Mouse (Mus musculus) forebrain, embryonic 13.5 days (tissue): ENCODE measurements around the gene Zfp513. TPM values are rescaled to one million over a fixed set of nuclear protein-coding genes. Genes with fewer than 3 reads are reported as not detected.
A peak's percentile ranks its signal among the peaks of the same experiment; 100 is the strongest.

Experiments used
- ATAC-seq: fragments of 200-750 bp; cut with Nextera tagmentation; 2 replicates; pipeline ENCODE4 v1.8.0; 2017
- H3K27ac ChIP-seq: fragments of 300-500 bp; sonication (generic); 2 replicates; pipeline ENCODE4 v1.5.1; 2015; ENCODE audit warnings: inconsistent platforms, mild to moderate bottlenecking, moderate library complexity
- H3K27me3 ChIP-seq: fragments of 300-500 bp; sonication (generic); 2 replicates; pipeline ENCODE4 v1.6.1; 2015; ENCODE audit warnings: mild to moderate bottlenecking, inconsistent platforms
- H3K36me3 ChIP-seq: fragments of 300-500 bp; sonication (generic); 2 replicates; pipeline ENCODE4 v1.6.1; 2015; ENCODE audit warnings: mild to moderate bottlenecking, inconsistent platforms; ENCODE audit not compliant: poor library complexity, severe bottlenecking
- H3K4me1 ChIP-seq: fragments of 300-500 bp; sonication (generic); 2 replicates; pipeline ENCODE4 v1.6.1; 2015; ENCODE audit warnings: inconsistent platforms
- H3K4me2 ChIP-seq: fragments of 300-500 bp; sonication (generic); 2 replicates; pipeline ENCODE4 v1.6.1; 2015; ENCODE audit warnings: inconsistent platforms, mild to moderate bottlenecking, moderate library complexity
- H3K4me3 ChIP-seq: fragments of 300-500 bp; sonication (generic); 2 replicates; pipeline ENCODE4 v1.5.1; 2015; ENCODE audit warnings: mild to moderate bottlenecking, inconsistent platforms
- H3K9ac ChIP-seq: fragments of 300-500 bp; sonication (generic); 2 replicates; pipeline ENCODE4 v1.6.1; 2015; ENCODE audit warnings: mild to moderate bottlenecking, inconsistent platforms
- H3K9me3 ChIP-seq: fragments of 300-500 bp; sonication (generic); replicated peaks from 2 replicates; pipeline ENCODE4 v1.6.1; 2016; ENCODE audit warnings: inconsistent platforms
- WGBS: fragments of 180-500 bp; shearing (Covaris S2); methylation state at CpG from one replicate; pipeline ENCODE4 v1.1.7; 2015; 5-methylcytosine and 5-hydroxymethylcytosine counted together
- polyA plus RNA-seq: library from polyadenylated mRNA; unstranded; fragments of >200 nt; fragmentation: Nextera tagmentation; extraction: Ambion mirVana; gene quantifications from 2 replicates; pipeline ENCODE4 v1.2.1, GENCODE M21; 2015

Zfp513 gene
- polyA plus RNA-seq, 1 experiment from 2014 or later: 13.3 TPM

DNA sequence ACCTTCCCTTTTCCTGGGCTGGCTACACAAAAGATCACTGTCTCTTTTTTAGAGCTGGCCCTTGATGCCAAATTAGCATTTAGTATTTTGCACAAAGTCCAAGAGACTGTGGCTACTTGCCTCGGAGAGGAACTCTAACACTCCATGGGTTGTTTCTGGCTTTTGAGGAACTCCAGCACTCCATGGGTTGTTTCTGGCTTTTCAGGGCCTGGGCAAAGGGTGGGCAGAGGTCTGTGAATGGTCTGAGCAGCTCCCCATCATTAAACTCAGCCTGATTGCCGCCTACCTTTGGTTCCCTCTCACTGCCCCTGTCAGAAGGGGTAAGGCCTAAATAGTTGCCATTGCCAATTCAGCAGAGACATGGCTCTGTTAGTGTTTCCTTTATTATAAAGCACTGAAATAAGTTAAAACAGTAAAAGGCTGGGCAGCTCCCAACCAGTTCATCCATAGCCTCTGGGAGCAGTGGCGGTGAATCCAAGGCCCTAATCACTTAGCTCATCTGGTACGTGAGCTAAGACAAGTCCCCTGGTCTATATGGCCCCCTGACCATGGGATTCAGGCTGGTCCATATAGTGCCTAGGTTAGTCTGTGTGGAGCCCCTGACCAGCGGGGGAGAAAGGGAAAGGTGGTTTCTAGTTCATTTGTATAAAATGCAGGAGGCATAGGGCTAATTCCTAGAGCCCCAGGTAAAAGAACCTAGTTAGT, 3.3 kb downstream of the Zfp513 start:
- peaks cover 75% of the 10 kb centered on the region for H3K36me3 ChIP-seq
- H3K4me3 ChIP-seq: no peak overlapping the region
- H3K27me3 ChIP-seq: no peaks in the 10 kb centered on the region
- H3K4me1 ChIP-seq: peaks cover 34% of the 10 kb centered on the region
- H3K4me2 ChIP-seq: no peak overlapping the region
- H3K9me3 ChIP-seq: peaks cover 5% of the 10 kb centered on the region
- 84% methylated on average over 5 of the region's 5 CpGs for WGBS
- ATAC-seq: no peak
- H3K9ac ChIP-seq: no peak overlapping the region
- H3K27ac ChIP-seq: no peak overlapping the region

DNA sequence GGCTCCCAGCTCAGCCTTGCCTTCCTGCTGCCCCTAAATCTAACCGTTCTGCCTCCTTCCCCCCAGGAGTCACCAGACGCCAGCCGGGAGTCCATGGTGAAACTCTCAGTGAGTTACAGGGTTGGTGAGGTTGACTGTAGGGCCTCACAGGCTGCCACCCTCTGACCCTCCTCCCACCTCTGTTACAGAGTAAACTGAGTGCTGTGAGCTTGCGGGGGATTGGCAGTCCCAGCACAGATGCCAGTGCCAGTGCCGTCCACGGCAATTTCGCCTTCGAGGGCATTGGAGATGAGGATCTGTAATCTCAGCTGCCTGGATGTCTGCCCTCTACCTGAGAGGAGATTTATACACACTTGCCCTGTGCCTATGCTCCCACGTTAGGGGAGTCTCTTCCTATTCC, 3.9 kb downstream of the Zfp513 start:
- H3K27me3 ChIP-seq: no peaks in the 10 kb centered on the region
- H3K4me2 ChIP-seq: no peak overlapping the region
- H3K9ac ChIP-seq: no peak overlapping the region
- 90% methylated on average over 9 of the region's 9 CpGs for WGBS
- peaks cover 35% of the 10 kb centered on the region for H3K4me1 ChIP-seq
- ATAC-seq: no peak
- H3K4me3 ChIP-seq: no peak overlapping the region
- H3K9me3 ChIP-seq: peaks cover 5% of the 10 kb centered on the region
- no peak overlapping the region for H3K27ac ChIP-seq
- peaks cover 69% of the 10 kb centered on the region for H3K36me3 ChIP-seq

DNA sequence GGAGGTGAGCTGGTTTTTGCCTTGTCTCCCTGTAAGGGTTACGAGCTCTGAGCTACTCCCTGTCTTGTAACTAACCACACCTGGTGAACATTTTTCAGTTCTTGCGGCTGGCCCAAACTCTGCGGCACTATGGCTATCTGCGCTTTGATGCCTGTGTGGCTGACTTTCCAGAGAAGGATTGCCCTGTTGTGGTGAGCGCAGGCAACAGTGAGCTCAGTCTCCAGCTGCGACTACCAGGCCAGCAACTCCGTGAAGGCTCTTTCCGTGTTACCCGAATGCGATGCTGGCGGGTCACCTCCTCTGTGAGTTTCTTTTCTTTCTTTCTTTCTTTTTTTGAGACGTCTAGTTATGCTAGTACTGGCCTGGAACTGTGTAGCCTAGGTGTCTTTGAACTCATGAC, 5.0 kb downstream of the Zfp513 start:
- no peak overlapping the region for H3K4me2 ChIP-seq
- H3K9me3 ChIP-seq: peaks cover 5% of the 10 kb centered on the region
- H3K27ac ChIP-seq: no peak overlapping the region
- ATAC-seq: no peak
- H3K4me1 ChIP-seq: peaks cover 32% of the 10 kb centered on the region
- peaks cover 63% of the 10 kb centered on the region for H3K36me3 ChIP-seq
- 94% methylated on average over 12 of the region's 12 CpGs for WGBS
- H3K4me3 ChIP-seq: no peak overlapping the region
- H3K9ac ChIP-seq: no peak overlapping the region
- no peaks in the 10 kb centered on the region for H3K27me3 ChIP-seq

DNA sequence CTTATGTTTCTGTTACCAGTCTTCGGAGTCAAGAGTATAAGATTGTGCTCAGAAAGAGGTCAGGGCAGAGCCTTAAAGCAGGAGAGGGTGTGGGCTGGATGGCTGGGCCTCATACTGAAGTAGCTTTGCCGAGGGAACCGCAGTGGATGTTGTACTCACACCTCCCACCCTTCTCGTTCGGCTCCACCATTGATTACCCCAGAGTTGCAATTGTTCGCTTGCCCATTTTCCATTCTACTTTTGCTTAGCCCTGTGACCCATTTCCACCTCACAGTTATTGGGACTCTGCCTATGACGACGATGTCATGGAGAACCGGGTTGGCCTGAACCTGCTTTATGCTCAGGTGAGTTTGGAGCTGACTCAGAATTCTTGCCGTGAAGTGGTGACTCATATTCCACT, 5.9 kb downstream of the Zfp513 start:
- Histone ChIP-seq H3K4me2 (no peak overlapping the region), H3K27ac (no peak overlapping the region), H3K4me3 (no peak overlapping the region), H3K36me3 (peaks cover 67% of the 10 kb centered on the region), H3K9me3 (peaks cover 5% of the 10 kb centered on the region), H3K4me1 (peaks cover 37% of the 10 kb centered on the region), H3K27me3 (no peaks in the 10 kb centered on the region), H3K9ac (no peak overlapping the region)
- 94% methylated on average over 10 of the region's 10 CpGs for WGBS
- no peak for ATAC-seq

DNA sequence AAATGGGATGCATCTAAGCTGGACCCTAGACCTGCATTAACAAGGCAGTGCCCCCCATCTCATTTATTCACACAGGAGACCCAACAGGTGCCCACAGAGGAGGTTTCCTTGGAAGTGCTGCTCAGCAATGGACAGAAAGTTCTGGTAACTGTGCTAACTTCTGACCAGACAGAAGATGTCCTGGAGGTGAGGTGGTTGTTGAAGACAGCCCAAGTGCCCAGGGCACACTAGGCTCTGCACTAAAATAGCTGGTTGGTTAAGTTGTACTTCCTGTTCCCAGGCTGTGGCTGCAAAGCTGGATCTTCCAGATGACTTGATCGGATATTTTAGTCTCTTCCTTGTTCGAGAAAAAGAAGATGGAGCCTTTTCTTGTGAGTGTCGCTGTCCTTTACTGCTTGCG, 6.4 kb downstream of the Zfp513 start:
- H3K36me3 ChIP-seq: peaks cover 72% of the 10 kb centered on the region
- WGBS: 92% methylated on average over 4 of the region's 4 CpGs
- no peak overlapping the region for H3K4me2 ChIP-seq
- H3K4me3 ChIP-seq: no peak overlapping the region
- no peak overlapping the region for H3K9ac ChIP-seq
- no peaks in the 10 kb centered on the region for H3K27me3 ChIP-seq
- H3K4me1 ChIP-seq: peaks cover 32% of the 10 kb centered on the region
- H3K9me3 ChIP-seq: peaks cover 5% of the 10 kb centered on the region
- H3K27ac ChIP-seq: no peak overlapping the region
- no peak for ATAC-seq

DNA sequence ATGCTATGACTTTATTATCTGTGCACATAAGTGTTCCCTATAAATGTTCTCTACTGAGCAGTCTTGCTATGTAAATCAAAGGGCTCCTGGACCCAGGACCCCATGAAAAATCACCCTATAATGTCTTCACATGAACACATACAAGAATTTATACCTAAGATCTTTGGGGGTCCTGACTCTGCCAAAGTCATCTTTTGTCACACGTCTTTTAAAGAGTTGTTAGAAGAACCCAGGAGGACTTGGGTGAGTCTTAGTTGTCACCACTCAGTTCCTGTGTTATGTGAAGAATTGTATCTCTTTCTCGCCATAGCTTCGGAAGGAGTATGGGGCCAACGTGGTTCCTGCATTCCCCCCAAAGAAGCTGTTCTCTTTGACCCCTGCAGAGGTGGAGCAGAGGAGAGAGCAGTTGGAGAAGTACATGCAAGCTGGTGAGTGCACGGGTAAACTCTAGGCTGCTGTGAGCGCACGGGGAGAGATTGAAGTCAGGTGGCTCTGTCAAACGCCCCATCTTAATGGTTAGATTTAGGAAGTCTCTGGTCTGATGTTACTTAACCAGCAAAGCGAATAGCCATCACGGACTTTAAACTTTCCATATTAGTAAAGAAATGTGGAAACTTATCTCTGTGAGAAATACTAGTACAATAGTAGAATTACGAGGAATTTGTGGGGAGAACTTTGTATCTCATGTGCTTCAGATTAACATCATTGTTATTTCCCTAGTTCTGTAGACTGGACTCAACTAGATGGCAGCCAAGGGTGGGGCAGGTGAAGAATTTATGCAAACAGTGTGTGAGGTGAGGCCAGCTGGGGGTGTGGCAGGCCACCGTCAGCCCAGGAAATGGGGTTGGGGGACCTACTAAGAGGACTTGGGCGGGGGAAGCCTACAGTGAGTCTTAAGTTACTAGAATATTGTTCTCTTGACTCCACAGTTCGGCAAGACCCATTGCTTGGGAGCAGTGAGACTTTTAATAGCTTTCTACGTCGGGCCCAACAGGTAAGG, 7.3 kb downstream of the Zfp513 start:
- peak overlapping the region; percentile 83; the same call in 1 of the 2 replicates for H3K4me3 ChIP-seq
- WGBS: 92% methylated on average over 16 of the region's 16 CpGs
- no peaks in the 10 kb centered on the region for H3K9me3 ChIP-seq
- ATAC-seq: no peak
- H3K27me3 ChIP-seq: no peaks in the 10 kb centered on the region
- H3K4me1 ChIP-seq: peaks cover 24% of the 10 kb centered on the region
- no peak overlapping the region for H3K9ac ChIP-seq
- peak overlapping the region; percentile 95; the same call in 1 of the 2 replicates for H3K4me2 ChIP-seq
- no peak overlapping the region for H3K27ac ChIP-seq
- peaks cover 72% of the 10 kb centered on the region for H3K36me3 ChIP-seq

DNA sequence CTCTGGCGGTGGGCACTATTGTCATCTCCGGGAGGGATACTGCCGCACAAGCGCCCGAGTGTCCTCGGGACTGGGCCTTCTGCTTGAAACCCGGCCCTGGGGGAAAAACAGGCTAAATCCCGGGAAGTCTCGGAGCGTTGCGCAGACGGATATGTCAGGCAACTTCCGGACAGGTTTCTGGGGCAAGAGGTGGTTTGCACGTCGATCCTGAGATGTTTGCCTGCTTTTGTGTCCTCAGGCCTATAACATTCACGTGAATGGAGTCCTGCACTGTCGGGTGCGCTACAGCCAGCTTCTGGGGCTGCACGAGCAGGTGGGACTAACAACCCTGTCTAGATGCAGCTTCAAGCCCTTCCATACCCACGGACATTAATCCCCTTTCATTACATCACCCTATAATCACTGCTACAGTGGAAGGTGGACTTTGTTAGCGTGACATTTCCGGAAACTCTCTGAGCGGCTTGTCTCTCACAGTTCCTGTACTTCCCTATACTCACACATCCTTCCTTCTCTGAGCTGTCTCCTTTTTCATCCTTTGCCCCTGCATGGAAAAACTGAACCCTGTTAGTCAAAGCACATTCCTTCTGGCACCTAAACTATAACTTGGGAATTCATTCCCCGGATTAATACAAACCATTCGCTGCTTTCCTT, 8.3 kb downstream of the Zfp513 start:
- Histone ChIP-seq H3K4me1 (peaks cover 24% of the 10 kb centered on the region), H3K36me3 (peaks cover 72% of the 10 kb centered on the region), H3K9ac (peak overlapping the region; percentile 90), H3K27me3 (no peaks in the 10 kb centered on the region), H3K4me3 (peak overlapping the region; percentile 83), H3K4me2 (peak overlapping the region; percentile 95), H3K9me3 (no peaks in the 10 kb centered on the region), H3K27ac (peak overlapping the region; percentile 63)
- ATAC-seq: no peak
- 14% methylated on average over 25 of the region's 25 CpGs for WGBS

DNA sequence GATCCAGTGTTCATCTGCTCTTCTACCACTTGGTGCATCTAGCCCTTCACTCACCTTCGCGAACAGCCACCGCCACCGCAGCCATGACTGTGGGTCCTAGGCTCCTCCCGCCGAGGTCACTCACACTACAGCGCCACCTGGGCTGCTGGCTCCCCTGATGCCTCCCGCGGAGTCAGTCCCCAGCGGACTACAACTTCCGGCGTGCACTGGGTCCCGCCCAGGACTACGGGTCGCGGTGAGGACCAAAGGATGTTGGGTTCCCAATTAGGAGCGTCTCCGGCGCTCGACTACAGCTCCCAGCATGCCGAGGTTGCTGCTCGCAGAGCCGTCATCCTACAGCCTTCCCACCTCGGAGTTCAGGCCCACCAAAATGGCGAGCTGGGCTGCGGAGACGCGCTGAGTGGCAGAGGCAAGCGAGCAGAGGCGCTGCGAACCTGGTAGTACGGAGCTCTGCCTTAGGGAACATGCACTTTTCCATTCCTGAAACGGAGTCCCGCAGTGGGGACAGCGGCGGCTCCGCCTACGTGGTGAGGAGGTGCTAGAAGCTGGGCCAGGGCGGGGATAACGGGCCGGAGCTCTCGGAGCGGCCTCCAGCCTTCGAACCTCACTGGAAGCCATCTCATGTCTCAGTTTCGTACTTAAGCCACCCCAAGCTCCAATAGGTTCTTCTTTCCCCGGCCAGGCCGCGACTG, 9.0 kb downstream of the Zfp513 start, which contains the start of the genes Snx17 and Eif2b4:
Gene Snx17 (plus strand): TSS at position 289 of the 692 bp plus-strand sequence.
Gene Eif2b4 (minus strand): TSS at position 492 of the 692 bp plus-strand sequence.
- peak within 1 kb of the TSS; percentile 83 for H3K4me3 ChIP-seq
- no peaks in the 10 kb centered on the region for H3K27me3 ChIP-seq
- no peaks in the 10 kb centered on the region for H3K9me3 ChIP-seq
- under 1% methylated on average over 48 of the region's 48 CpGs for WGBS
- ATAC-seq: peak; percentile 97
- peak within 1 kb of the TSS; percentile 90 for H3K9ac ChIP-seq
- peak within 1 kb of the TSS; percentile 95 for H3K4me2 ChIP-seq
- H3K36me3 ChIP-seq: peaks cover 72% of the 10 kb centered on the region
- peaks cover 24% of the 10 kb centered on the region for H3K4me1 ChIP-seq
- H3K27ac ChIP-seq: peak within 1 kb of the TSS; percentile 73

DNA sequence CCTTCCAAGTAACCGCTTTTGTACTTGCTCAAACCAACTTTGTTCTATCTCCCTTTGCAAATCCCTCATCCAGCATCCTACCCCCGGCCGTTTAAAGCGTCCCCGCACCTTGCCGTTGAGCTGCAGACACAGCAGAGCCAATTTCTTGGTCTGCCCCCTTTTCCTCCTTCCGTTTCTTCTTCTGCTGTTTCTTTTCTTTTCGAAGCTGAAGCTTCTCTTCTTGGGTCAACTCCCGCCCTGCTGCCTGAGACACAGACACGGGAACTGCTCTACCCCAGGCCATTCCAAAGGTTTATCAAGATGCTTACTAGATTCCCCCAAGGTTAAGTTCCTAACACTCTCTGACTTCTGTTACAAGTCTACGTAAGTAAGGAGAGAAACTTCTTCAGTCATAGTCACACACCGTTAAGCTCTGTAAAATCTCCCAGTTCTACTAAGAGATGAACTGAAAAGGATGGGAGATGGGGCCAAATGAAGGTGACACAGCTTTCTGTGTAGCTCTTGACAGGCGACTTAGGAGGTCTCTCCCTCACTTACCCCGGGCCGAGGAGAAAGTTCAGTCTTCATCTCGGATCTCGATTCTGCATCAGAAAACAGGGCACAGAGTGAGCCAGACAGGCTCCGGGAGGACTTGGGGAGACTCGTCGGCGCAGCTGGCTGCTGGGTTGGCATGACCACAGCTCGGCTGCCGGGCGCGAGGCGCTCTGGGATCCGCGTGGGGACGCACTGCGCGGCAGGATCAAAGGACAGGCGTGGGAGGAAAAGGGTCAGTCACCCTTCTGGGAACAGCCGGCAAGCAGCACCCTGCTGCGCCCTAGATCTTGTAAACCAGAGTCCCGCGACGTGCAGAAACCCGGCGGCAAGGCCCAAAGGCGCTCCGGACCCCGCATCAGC, 9.8 kb downstream of the Zfp513 start:
- no peaks in the 10 kb centered on the region for H3K27me3 ChIP-seq
- 18% methylated on average over 37 of the region's 42 CpGs for WGBS
- H3K27ac ChIP-seq: peak overlapping the region; percentile 73
- peak overlapping the region; percentile 95 for H3K4me2 ChIP-seq
- H3K9ac ChIP-seq: peak overlapping the region; percentile 90
- peaks cover 72% of the 10 kb centered on the region for H3K36me3 ChIP-seq
- no peak; the same call in 1 of the 2 replicates for ATAC-seq
- no peaks in the 10 kb centered on the region for H3K9me3 ChIP-seq
- peak overlapping the region; percentile 83 for H3K4me3 ChIP-seq
- peaks cover 24% of the 10 kb centered on the region for H3K4me1 ChIP-seq

DNA sequence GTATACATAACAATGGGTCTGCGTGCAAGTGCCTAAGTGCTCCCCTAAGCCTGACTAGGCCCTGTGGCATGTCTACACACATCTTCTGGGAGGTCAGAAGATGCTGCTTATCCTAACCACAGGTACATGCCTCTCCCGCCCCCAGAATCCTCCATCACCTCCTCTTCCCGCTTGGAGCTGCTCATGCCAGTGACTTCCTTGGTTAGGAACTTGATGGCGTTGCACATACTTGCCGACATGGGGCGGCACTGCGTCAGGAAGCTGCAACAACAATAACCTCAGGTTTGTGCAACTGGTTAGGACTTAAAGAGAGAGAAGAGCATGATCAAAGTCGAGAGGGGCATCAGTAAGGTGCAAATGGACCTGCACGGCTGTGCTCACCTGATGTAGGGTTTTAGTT, 11.9 kb downstream of the Zfp513 start:
- no peak overlapping the region for H3K27ac ChIP-seq
- no peak overlapping the region for H3K9ac ChIP-seq
- 89% methylated on average over 9 of the region's 9 CpGs for WGBS
- H3K36me3 ChIP-seq: peaks cover 58% of the 10 kb centered on the region
- no peak overlapping the region for H3K4me3 ChIP-seq
- no peaks in the 10 kb centered on the region for H3K9me3 ChIP-seq
- ATAC-seq: no peak
- H3K4me2 ChIP-seq: no peak overlapping the region
- no peaks in the 10 kb centered on the region for H3K27me3 ChIP-seq
- peaks cover 24% of the 10 kb centered on the region for H3K4me1 ChIP-seq
